Mouse (Mus musculus): Measurements from ENCODE around the gene Ret.

Gene Ret

GRCm38 (mm10) chr6:118122767-118123166, 74.8 kb downstream of the Ret start:
- no peak for DNase-seq (ENCODE audit: extremely low spot score, low read depth, low spot score)

DNA sequence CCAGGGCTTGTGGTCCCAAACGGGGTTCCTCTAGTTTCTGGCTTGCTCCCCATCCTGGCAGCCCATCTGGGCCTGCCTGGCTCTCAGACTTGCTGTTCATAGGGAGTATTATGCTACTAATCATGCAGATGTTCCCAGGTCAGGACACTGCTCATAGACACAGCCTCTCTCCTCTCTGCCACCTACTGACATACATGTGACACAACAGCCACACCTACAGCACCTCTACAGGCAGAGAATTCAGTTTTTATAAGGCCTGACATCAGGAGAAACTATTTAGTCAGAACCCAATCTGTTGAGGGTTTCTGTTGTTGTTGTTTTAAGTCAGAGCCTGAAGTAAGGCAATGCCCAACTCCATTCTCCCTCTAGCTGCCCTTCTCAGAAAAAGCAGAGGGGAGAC, 85.7 kb downstream of the Ret start:
- no peak for DNase-seq (ENCODE audit: extremely low spot score, low read depth, low spot score)
